Mouse (Mus musculus) thymus, postnatal 0 days (tissue): ENCODE data around the gene Pla2g16. TPM values are rescaled to one million over a fixed set of nuclear protein-coding genes. Genes with fewer than 3 reads are reported as not detected.
A peak's percentile ranks its signal among the peaks of the same experiment; 100 is the strongest.

ENCODE experiments used
- DNase-seq: peaks from one replicate; pipeline ENCODE4 v3.0.0-alpha.2; 2015; ENCODE audit warnings: low spot score
- polyA plus RNA-seq: library from polyadenylated mRNA; unstranded; fragments of >200 nt; fragmentation: Nextera tagmentation; extraction: Ambion mirVana; gene quantifications from 2 replicates; pipeline ENCODE4 v1.2.1, GENCODE M21; 2015

Gene Pla2g16
- polyA plus RNA-seq, 1 experiment from 2014 or later: 28.4 TPM

- DNase-seq: no peak
Observed at GRCm38 (mm10) chr19:7611942-7612757, 54.9 kb downstream of the Pla2g16 start, which contains the start of gene Hrasls5. Gene Hrasls5, plus strand, starts transcription at chr19:7612541.

- DNase-seq: no peak
Observed at GRCm38 (mm10) chr19:7613151-7613550, 55.9 kb downstream of the Pla2g16 start.

- DNase-seq: no peak
Observed at GRCm38 (mm10) chr19:7616231-7616930, 59.1 kb downstream of the Pla2g16 start.

GRCm38 (mm10) chr19:7617085-7617484 lies 59.8 kb downstream of the Pla2g16 start:
- DNase-seq: no peak

GRCm38 (mm10) chr19:7617696-7618095 lies 60.4 kb downstream of the Pla2g16 start:
- DNase-seq: peak; percentile 60

GRCm38 (mm10) chr19:7633021-7633420 lies 75.8 kb downstream of the Pla2g16 start:
- DNase-seq: no peak

- no peak for DNase-seq
Observed at GRCm38 (mm10) chr19:7633786-7634185, 76.5 kb downstream of the Pla2g16 start.

Other genes starting within 250 kb of the Pla2g16 start
- 48.1 and 65.1 TPM in 2 replicates for gene Mark2, start 215.6 kb upstream of the Pla2g16 start, polyA plus RNA-seq
- 28.6 and 35.2 TPM in 2 replicates for gene Spindoc, start 174.5 kb upstream of the Pla2g16 start, polyA plus RNA-seq
- 5.8 and 7.1 TPM in 2 replicates for gene 2700081O15Rik, start 139.8 kb upstream of the Pla2g16 start, polyA plus RNA-seq
- 192 and 207 TPM in 2 replicates for gene Rtn3, start 74.2 kb upstream of the Pla2g16 start, polyA plus RNA-seq
- gene Atl3, start 63.4 kb upstream of the Pla2g16 start, polyA plus RNA-seq: 14.0 and 14.6 TPM in 2 replicates
- 0.12 and 0.26 TPM in 2 replicates for gene Lgals12, start 49.7 kb downstream of the Pla2g16 start, polyA plus RNA-seq
- 0.13 and 0.17 TPM in 2 replicates for gene Hrasls5, start 55.1 kb downstream of the Pla2g16 start, polyA plus RNA-seq
- not detected in 2 replicates for gene Slc22a19, start 153.9 kb downstream of the Pla2g16 start, polyA plus RNA-seq
- gene Slc22a26, start 245.2 kb downstream of the Pla2g16 start, polyA plus RNA-seq: not detected in 2 replicates